Mouse (Mus musculus): ENCODE results near the gene Pdgfra. TPM values are rescaled to one million over a fixed set of nuclear protein-coding genes. Genes with fewer than 3 reads are reported as not detected.

Pdgfra gene
- 10 to 100 TPM; 57.0 to 59.8 TPM for total RNA-seq (2021)
- long read RNA-seq, experiment 1, full-length matches to known transcripts: 9 of 43 reads
- long read RNA-seq, experiment 1, partial matches to known transcripts: 30 of 43 reads
- long read RNA-seq, experiment 1, other reads (novel, unspliced or antisense): 4 of 43 reads
- long read RNA-seq, experiment 2, full-length matches to known transcripts: 6 of 38 reads
- long read RNA-seq, experiment 2, partial matches to known transcripts: 26 of 38 reads
- long read RNA-seq, experiment 2, other reads (novel, unspliced or antisense): 6 of 38 reads

- intact Hi-C loops (cut with DNase I): loop anchor here (5.0 to 10.0 kb wide), 5 partner anchors 75 to 1465 kb away; partner anchors contain the start of gene Gsx2
- no peak for DNase-seq (ENCODE audit: low spot score in 2 of 2)
Observed at GRCm38 (mm10) chr5:75152021-75152425, at the start of gene Pdgfra. Gene Pdgfra, plus strand, starts transcription at chr5:75152292.

DNA sequence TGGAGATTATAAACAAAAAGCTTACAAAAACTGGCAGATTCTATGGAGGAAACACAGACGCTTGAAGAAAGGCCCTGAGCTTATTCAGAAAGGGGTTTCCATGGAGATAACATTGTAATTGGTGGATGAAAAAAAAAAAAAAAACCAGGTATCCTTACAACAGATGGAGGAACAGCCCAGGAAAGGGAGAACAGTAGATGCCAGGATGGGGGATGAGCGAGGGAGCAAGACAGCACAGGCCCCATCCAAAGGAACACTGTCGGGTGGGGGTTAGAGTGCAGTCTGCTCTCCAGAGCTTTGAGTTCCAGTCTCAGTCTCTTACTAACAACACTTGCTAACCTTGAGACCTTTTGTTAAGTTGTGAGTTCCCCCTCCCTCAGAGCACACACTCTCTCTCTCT lies 45.6 kb upstream of the Pdgfra start:
- DNase-seq (ENCODE audit: low spot score in 2 of 2): no peak
- intact Hi-C loops (cut with DNase I): no loop called here

DNA sequence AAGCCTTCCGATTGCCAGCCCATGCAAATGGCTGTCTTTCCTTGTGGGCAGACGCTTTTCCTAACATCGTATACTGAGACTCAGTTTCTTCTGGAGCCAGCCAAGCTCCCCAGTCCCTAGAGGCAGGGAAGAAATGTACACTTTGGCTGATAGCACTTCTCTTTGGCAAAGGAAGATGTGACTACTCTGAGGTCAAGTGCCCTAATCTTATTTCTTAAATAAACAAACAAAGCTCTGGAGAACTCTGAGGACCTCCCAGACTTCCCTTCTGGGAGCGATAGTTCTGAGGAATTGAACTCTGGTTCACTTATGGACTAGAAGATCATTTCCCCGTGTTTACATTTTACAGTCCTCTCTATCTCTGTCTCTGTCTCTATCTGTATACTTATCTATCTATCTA lies 42.7 kb upstream of the Pdgfra start:
- intact Hi-C loops (cut with DNase I): no loop called here
- DNase-seq (ENCODE audit: low spot score in 2 of 2): no peak

GRCm38 (mm10) chr5:75111781-75112180 lies 40.3 kb upstream of the Pdgfra start:
- intact Hi-C loops (cut with DNase I): no loop called here
- no peak for DNase-seq (ENCODE audit: low spot score in 2 of 2)

DNA sequence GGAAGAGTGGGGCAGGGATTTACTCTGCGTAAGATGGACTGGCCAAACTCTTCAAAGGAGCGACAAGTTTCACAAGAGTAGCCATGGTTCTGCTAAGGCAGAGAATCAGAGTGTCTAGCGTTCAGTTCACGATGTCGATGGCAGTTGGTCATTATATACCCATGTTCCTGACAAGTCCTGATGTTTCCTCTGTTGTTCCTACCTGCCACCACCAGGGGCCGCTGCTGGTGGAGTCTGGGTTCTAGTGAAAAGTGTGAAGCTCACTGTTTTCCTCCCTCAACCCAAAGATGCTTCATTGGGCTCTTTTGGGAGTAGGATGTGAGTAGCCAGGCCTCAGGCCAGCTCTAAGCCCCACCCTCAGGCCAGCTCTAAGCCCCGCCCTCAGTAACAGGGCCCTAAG lies 33.3 kb upstream of the Pdgfra start:
- DNase-seq (ENCODE audit: low spot score in 2 of 2): no peak
- intact Hi-C loops (cut with DNase I): no loop called here

DNA sequence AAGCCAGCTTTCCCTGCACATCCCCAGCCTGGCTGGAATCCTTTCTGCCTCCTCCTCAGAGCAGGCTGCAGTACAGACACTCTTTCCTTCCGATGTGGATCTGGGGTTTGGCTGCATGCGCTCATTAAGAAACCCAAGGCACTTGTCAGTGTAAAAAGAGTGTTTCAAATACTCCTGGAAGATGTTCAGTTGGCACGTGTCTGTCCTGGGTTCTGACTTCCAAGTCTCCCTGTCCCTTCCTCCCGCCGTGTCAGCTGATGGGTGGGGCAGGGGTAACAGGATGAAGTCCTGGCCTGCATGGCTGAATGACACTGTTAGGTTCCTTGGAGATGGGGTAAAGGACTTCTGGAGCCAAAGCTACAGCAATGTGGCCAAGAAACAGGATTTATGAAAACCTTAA lies 30.4 kb upstream of the Pdgfra start:
- no peak for DNase-seq (ENCODE audit: low spot score in 2 of 2)
- intact Hi-C loops (cut with DNase I): no loop called here

GRCm38 (mm10) chr5:75134681-75135080 lies 17.4 kb upstream of the Pdgfra start:
- DNase-seq (ENCODE audit: low spot score in 2 of 2): no peak
- intact Hi-C loops (cut with DNase I): no loop called here

DNA sequence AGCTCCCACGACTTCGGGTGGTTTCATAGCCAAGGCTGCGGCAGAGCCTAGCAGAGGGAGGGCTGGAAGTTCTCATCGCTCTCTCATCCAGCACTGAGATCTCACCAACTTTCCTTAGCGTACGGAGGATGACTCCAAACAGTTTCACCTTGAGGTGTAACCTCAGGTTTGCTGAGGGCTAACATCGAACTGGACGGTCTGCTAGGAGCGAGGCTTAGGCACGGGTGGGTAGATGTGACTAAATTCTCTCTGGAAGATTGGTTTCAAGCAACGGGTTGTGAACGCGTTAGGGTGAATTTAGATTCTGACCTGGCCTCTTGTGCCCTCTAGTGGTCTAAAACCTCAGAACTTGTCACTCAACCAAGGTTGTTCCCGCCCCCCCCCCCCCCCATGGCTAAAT lies 9.0 kb upstream of the Pdgfra start:
- peak; percentile 56 to 76 for DNase-seq (ENCODE audit: low spot score in 2 of 2)
- intact Hi-C loops (cut with DNase I): loop anchor here (5.0 kb wide), 2 partner anchors 181 to 201 kb away; no protein-coding TSS in a partner anchor

GRCm38 (mm10) chr5:75143767-75144166 lies 8.3 kb upstream of the Pdgfra start:
- intact Hi-C loops (cut with DNase I): loop anchor here (5.0 kb wide), 2 partner anchors 181 to 201 kb away; no protein-coding TSS in a partner anchor
- DNase-seq (ENCODE audit: low spot score in 2 of 2): no peak

DNA sequence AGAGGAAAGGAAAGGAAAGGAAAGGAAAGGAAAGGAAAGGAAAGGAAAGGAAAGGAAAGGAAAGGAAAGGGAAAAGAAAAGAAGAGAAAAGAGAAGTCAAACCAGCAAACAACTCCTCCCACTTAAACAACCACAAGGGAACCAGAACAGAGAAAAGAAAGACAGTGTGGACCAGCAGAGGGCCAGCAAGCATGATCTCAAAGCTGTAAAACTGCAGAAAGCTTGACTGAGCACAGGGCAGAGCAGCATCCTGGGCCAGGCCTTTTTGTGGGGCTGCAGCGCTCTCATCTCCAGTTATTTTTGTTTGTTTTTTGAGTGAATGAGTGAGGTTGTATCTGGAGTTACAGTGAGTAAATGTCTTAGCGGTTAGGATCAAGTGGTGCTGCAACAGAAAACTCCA lies 6.8 kb upstream of the Pdgfra start:
- DNase-seq (ENCODE audit: low spot score in 2 of 2): no peak
- intact Hi-C loops (cut with DNase I): no loop called here

DNA sequence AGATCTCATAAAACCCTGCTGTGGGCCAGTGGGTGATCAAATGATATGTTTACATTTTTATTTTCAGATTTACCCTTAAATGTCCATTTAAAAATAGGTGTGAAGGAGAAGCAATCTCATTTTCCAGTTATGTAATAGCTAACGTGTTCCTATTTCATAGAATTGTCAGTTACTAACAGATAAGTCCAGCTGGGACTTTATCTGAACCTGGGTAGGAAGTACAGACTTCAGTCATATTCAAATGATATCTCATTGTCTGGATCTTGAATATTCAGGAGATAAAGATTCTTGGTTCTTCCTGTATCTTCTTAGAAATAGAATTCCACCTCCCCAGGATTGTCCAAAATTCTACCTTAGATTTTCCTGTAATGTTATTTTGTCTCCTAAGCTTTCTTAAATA lies 5.6 kb upstream of the Pdgfra start:
- DNase-seq (ENCODE audit: low spot score in 2 of 2): no peak
- intact Hi-C loops (cut with DNase I): no loop called here

- DNase-seq (ENCODE audit: low spot score in 2 of 2): no peak
- intact Hi-C loops (cut with DNase I): no loop called here
Observed at GRCm38 (mm10) chr5:75148343-75149127, 3.6 kb upstream of the Pdgfra start.

GRCm38 (mm10) chr5:75149380-75149779 lies 2.7 kb upstream of the Pdgfra start:
- intact Hi-C loops (cut with DNase I): no loop called here
- DNase-seq (ENCODE audit: low spot score in 2 of 2): no peak

GRCm38 (mm10) chr5:75149880-75150279 lies 2.2 kb upstream of the Pdgfra start:
- DNase-seq (ENCODE audit: low spot score in 2 of 2): no peak
- intact Hi-C loops (cut with DNase I): loop anchor here (5.0 to 10.0 kb wide), 5 partner anchors 73 to 1463 kb away; partner anchors contain the start of gene Gsx2

- intact Hi-C loops (cut with DNase I): loop anchor here (5.0 to 10.0 kb wide), 5 partner anchors 73 to 1463 kb away; partner anchors contain the start of gene Gsx2
Observed at GRCm38 (mm10) chr5:75150341-75150981, 1.6 kb upstream of the Pdgfra start.

DNA sequence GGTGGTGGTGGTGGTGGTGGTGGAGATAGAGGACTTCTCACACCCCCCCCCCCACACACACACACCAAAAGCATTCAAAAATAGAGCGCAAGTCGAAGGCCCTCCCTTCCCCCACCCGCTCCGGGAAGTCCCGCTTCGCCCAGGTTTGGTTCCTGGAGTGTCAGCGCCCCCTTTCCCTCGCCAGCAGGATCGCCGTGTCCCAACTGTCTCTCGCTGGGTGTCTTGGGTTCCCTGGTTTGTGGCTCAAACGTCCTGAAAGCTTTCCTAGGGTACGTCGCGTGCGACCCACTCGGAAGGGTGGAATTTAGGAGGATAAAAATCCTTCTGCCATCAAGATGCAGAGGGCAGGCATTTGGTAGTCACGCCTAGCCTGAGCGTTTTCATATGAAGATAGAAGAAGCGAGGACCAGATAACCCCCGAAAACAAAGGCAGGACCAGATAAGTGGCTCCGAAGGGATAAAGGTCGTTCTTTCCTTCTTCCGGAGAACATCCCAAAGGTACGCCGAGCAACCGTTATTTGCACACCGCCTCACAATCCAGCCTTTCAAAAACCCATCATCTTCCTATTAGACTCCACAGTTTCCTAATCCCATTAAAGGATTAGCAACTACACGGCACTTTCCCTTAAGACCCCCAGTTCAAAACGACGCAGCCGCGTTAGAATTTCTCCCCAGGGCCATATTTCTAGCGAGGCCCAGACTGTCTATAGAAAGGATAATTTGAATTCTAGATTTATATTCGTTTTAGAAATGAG lies 769 bp upstream of the Pdgfra start:
- intact Hi-C loops (cut with DNase I): loop anchor here (5.0 to 10.0 kb wide), 5 partner anchors 74 to 1464 kb away; partner anchors contain the start of gene Gsx2
- DNase-seq (ENCODE audit: low spot score in 2 of 2): peak; percentile 60 to 72

More at GRCm38 (mm10) chr5:75150341-75150981, 1.6 kb upstream of the Pdgfra start:
- no peak for DNase-seq (ENCODE audit: low spot score in 2 of 2)

GRCm38 (mm10) chr5:75152791-75153625 lies 916 bp downstream of the Pdgfra start:
- intact Hi-C loops (cut with DNase I): loop anchor here (5.0 to 10.0 kb wide), 5 partner anchors 76 to 1466 kb away; partner anchors contain the start of gene Gsx2
- DNase-seq (ENCODE audit: low spot score in 2 of 2): peak in 1 of 2 experiments; percentile 18

GRCm38 (mm10) chr5:75153626-75153960 lies 1.5 kb downstream of the Pdgfra start:
- no peak for DNase-seq (ENCODE audit: low spot score in 2 of 2)
- intact Hi-C loops (cut with DNase I): loop anchor here (5.0 to 10.0 kb wide), 5 partner anchors 76 to 1466 kb away; partner anchors contain the start of gene Gsx2
